Mouse (Mus musculus): ENCODE results near the gene Zscan12. TPM values are rescaled to one million over a fixed set of nuclear protein-coding genes. Genes with fewer than 3 reads are reported as not detected.
A peak's percentile ranks its signal among the peaks of the same experiment; 100 is the strongest.

Gene Zscan12
- polyA plus RNA-seq (2016; fragmentation: Nextera tagmentation; extraction: Ambion mirVana) = 20.3 and 20.7 TPM in 2 replicates

- peak; percentile 99 for ATAC-seq (ENCODE audit: low FRiP score, low read depth)
- peak within 1 kb of the TSS; percentile 78 for H3K4me3 ChIP-seq
- peaks cover 10% of the 10 kb centered on the region; the same call in 1 of the 2 replicates for H3K36me3 ChIP-seq
- peak within 1 kb of the TSS; percentile 68 for H3K4me2 ChIP-seq (replicated peaks)
- peaks cover 22% of the 10 kb centered on the region for H3K4me1 ChIP-seq
- H3K27me3 ChIP-seq = no peaks in the 10 kb centered on the region
- peak within 1 kb of the TSS; percentile 65 for H3K27ac ChIP-seq (replicated peaks)
- WGBS = under 1% methylated on average over 29 of the region's 29 CpGs
- H3K9ac ChIP-seq (replicated peaks) = peak within 1 kb of the TSS; percentile 86
- H3K9me3 ChIP-seq = no peaks in the 10 kb centered on the region
Measured at GRCm38 (mm10) chr13:21362621-21363248, at the start of gene Zscan12. TSS of gene Zscan12 (plus strand) at chr13:21362820.

GRCm38 (mm10) chr13:21312854-21313253 lies 49.8 kb upstream of the Zscan12 start:
- Histone ChIP-seq H3K4me3 (no peak overlapping the region), H3K9ac (replicated peaks) (no peak overlapping the region), H3K27me3 (no peaks in the 10 kb centered on the region), H3K9me3 (no peaks in the 10 kb centered on the region), H3K27ac (replicated peaks) (no peak overlapping the region), H3K4me1 (no peaks in the 10 kb centered on the region), H3K36me3 (no peaks in the 10 kb centered on the region), H3K4me2 (replicated peaks) (no peak overlapping the region)
- no peak for ATAC-seq (ENCODE audit: low FRiP score, low read depth)
- WGBS = 63% methylated on average over 3 of the region's 5 CpGs

GRCm38 (mm10) chr13:21313903-21314302 lies 48.7 kb upstream of the Zscan12 start:
- H3K27me3 ChIP-seq = no peaks in the 10 kb centered on the region
- no peaks in the 10 kb centered on the region for H3K36me3 ChIP-seq
- no peak overlapping the region for H3K27ac ChIP-seq (replicated peaks)
- no peaks in the 10 kb centered on the region for H3K9me3 ChIP-seq
- ATAC-seq (ENCODE audit: low FRiP score, low read depth) = no peak
- H3K4me3 ChIP-seq = no peak overlapping the region
- no peaks in the 10 kb centered on the region for H3K4me1 ChIP-seq
- WGBS = 88% methylated on average over 4 of the region's 4 CpGs
- H3K4me2 ChIP-seq (replicated peaks) = no peak overlapping the region
- H3K9ac ChIP-seq (replicated peaks) = no peak overlapping the region

- H3K27me3 ChIP-seq = 0 out of 2 replicates have a peak, but pooled peaks cover 7% of the 10 kb centered on the region
- H3K36me3 ChIP-seq = no peaks in the 10 kb centered on the region
- H3K9me3 ChIP-seq = no peaks in the 10 kb centered on the region
- no peak overlapping the region for H3K27ac ChIP-seq (replicated peaks)
- H3K9ac ChIP-seq (replicated peaks) = no peak overlapping the region
- 71% methylated on average over 3 of the region's 3 CpGs for WGBS
- 0 out of 2 replicates have a peak, but pooled peaks cover 3% of the 10 kb centered on the region for H3K4me1 ChIP-seq
- ATAC-seq (ENCODE audit: low FRiP score, low read depth) = no peak
- no peak overlapping the region for H3K4me3 ChIP-seq
- H3K4me2 ChIP-seq (replicated peaks) = no peak overlapping the region
Measured at GRCm38 (mm10) chr13:21320262-21320661, 42.4 kb upstream of the Zscan12 start.

GRCm38 (mm10) chr13:21321890-21322494 lies 40.6 kb upstream of the Zscan12 start:
- H3K27ac ChIP-seq (replicated peaks) = no peak overlapping the region
- peak overlapping the region; percentile 52 for H3K4me2 ChIP-seq (replicated peaks)
- 0 out of 2 replicates have a peak, but pooled peaks cover 3% of the 10 kb centered on the region for H3K4me1 ChIP-seq
- H3K9me3 ChIP-seq = no peaks in the 10 kb centered on the region
- H3K4me3 ChIP-seq = peak overlapping the region; percentile 36
- H3K9ac ChIP-seq (replicated peaks) = no peak overlapping the region
- ATAC-seq (ENCODE audit: low FRiP score, low read depth) = no peak
- no peaks in the 10 kb centered on the region for H3K36me3 ChIP-seq
- 0 out of 2 replicates have a peak, but pooled peaks cover 7% of the 10 kb centered on the region for H3K27me3 ChIP-seq
- 2% methylated on average over 18 of the region's 18 CpGs for WGBS

- no peak overlapping the region for H3K9ac ChIP-seq (replicated peaks)
- H3K36me3 ChIP-seq = no peaks in the 10 kb centered on the region
- no peaks in the 10 kb centered on the region for H3K9me3 ChIP-seq
- peak overlapping the region; percentile 36 for H3K4me3 ChIP-seq
- H3K27me3 ChIP-seq = 0 out of 2 replicates have a peak, but pooled peaks cover 11% of the 10 kb centered on the region
- peak overlapping the region; percentile 52 for H3K4me2 ChIP-seq (replicated peaks)
- no peak overlapping the region for H3K27ac ChIP-seq (replicated peaks)
- ATAC-seq (ENCODE audit: low FRiP score, low read depth) = no peak
- WGBS = 15% methylated on average over 18 of the region's 18 CpGs
- H3K4me1 ChIP-seq = 0 out of 2 replicates have a peak, but pooled peaks cover 8% of the 10 kb centered on the region
Measured at GRCm38 (mm10) chr13:21322509-21323375, 39.9 kb upstream of the Zscan12 start.

GRCm38 (mm10) chr13:21323405-21323804 lies 39.2 kb upstream of the Zscan12 start:
- ATAC-seq (ENCODE audit: low FRiP score, low read depth) = no peak
- H3K4me3 ChIP-seq = no peak overlapping the region
- no peaks in the 10 kb centered on the region for H3K9me3 ChIP-seq
- H3K4me2 ChIP-seq (replicated peaks) = no peak overlapping the region
- no peak overlapping the region for H3K27ac ChIP-seq (replicated peaks)
- WGBS = 68% methylated on average over 6 of the region's 6 CpGs
- H3K4me1 ChIP-seq = 0 out of 2 replicates have a peak, but pooled peaks cover 8% of the 10 kb centered on the region
- H3K36me3 ChIP-seq = no peaks in the 10 kb centered on the region
- H3K27me3 ChIP-seq = 0 out of 2 replicates have a peak, but pooled peaks cover 13% of the 10 kb centered on the region
- H3K9ac ChIP-seq (replicated peaks) = no peak overlapping the region

GRCm38 (mm10) chr13:21326191-21326590 lies 36.4 kb upstream of the Zscan12 start:
- Histone ChIP-seq H3K9ac (replicated peaks) (no peak overlapping the region), H3K36me3 (no peaks in the 10 kb centered on the region), H3K27ac (replicated peaks) (no peak overlapping the region), H3K4me2 (replicated peaks) (peak overlapping the region; percentile 51), H3K9me3 (no peaks in the 10 kb centered on the region), H3K4me1 (0 out of 2 replicates have a peak, but pooled peaks cover 8% of the 10 kb centered on the region), H3K27me3 (0 out of 2 replicates have a peak, but pooled peaks cover 10% of the 10 kb centered on the region), H3K4me3 (peak overlapping the region; percentile 36)
- 13% methylated on average over 4 of the region's 4 CpGs for WGBS
- peak; percentile 52 for ATAC-seq (ENCODE audit: low FRiP score, low read depth)

- Histone ChIP-seq H3K9ac (replicated peaks) (no peak overlapping the region), H3K27ac (replicated peaks) (no peak overlapping the region), H3K9me3 (no peaks in the 10 kb centered on the region), H3K4me1 (0 out of 2 replicates have a peak, but pooled peaks cover 8% of the 10 kb centered on the region), H3K4me2 (replicated peaks) (peak overlapping the region; percentile 51), H3K27me3 (0 out of 2 replicates have a peak, but pooled peaks cover 10% of the 10 kb centered on the region), H3K36me3 (no peaks in the 10 kb centered on the region), H3K4me3 (peak overlapping the region; percentile 36)
- under 1% methylated on average over 24 of the region's 24 CpGs for WGBS
- ATAC-seq (ENCODE audit: low FRiP score, low read depth) = peak; percentile 71
Measured at GRCm38 (mm10) chr13:21326657-21327211, 35.9 kb upstream of the Zscan12 start.

- 0 out of 2 replicates have a peak, but pooled peaks cover 10% of the 10 kb centered on the region for H3K27me3 ChIP-seq
- no peak overlapping the region for H3K9ac ChIP-seq (replicated peaks)
- H3K36me3 ChIP-seq = no peaks in the 10 kb centered on the region
- H3K4me3 ChIP-seq = peak overlapping the region; percentile 36
- no peaks in the 10 kb centered on the region for H3K9me3 ChIP-seq
- peak; percentile 47; the same call in 1 of the 2 replicates for ATAC-seq (ENCODE audit: low FRiP score, low read depth)
- H3K4me2 ChIP-seq (replicated peaks) = peak overlapping the region; percentile 51
- 0 out of 2 replicates have a peak, but pooled peaks cover 8% of the 10 kb centered on the region for H3K4me1 ChIP-seq
- WGBS = under 1% methylated on average over 9 of the region's 9 CpGs
- no peak overlapping the region for H3K27ac ChIP-seq (replicated peaks)
Measured at GRCm38 (mm10) chr13:21327424-21327823, 35.2 kb upstream of the Zscan12 start.

GRCm38 (mm10) chr13:21346610-21347009 lies 16.0 kb upstream of the Zscan12 start, which contains the start of gene Olfr1367:
TSS of gene Olfr1367 (plus strand) at chr13:21346910.
- Histone ChIP-seq H3K27ac (replicated peaks) (no peak within 1 kb of the TSS), H3K9me3 (no peaks in the 10 kb centered on the region), H3K4me2 (replicated peaks) (no peak within 1 kb of the TSS), H3K9ac (replicated peaks) (no peak within 1 kb of the TSS), H3K36me3 (no peaks in the 10 kb centered on the region), H3K4me1 (no peaks in the 10 kb centered on the region), H3K4me3 (no peak within 1 kb of the TSS), H3K27me3 (no peaks in the 10 kb centered on the region)
- 97% methylated on average over 1 of the region's 1 CpGs for WGBS
- ATAC-seq (ENCODE audit: low FRiP score, low read depth) = no peak
